Mouse (Mus musculus): ENCODE results near the gene Unc5a. TPM values are rescaled to one million over a fixed set of nuclear protein-coding genes. Genes with fewer than 3 reads are reported as not detected.

Gene Unc5a
- polyA plus RNA-seq (2015; fragmentation: Illumina TruSeq; extraction: RNeasy Lipid Tissue Mini Kit (QIAGEN cat#74804); ENCODE audit: low read depth, low replicate concordance) = 46.2 TPM

GRCm38 (mm10) chr13:54948531-54949493 lies at the start of gene Unc5a:
Unc5a (plus strand) TSS chr13:54949411.

DNA sequence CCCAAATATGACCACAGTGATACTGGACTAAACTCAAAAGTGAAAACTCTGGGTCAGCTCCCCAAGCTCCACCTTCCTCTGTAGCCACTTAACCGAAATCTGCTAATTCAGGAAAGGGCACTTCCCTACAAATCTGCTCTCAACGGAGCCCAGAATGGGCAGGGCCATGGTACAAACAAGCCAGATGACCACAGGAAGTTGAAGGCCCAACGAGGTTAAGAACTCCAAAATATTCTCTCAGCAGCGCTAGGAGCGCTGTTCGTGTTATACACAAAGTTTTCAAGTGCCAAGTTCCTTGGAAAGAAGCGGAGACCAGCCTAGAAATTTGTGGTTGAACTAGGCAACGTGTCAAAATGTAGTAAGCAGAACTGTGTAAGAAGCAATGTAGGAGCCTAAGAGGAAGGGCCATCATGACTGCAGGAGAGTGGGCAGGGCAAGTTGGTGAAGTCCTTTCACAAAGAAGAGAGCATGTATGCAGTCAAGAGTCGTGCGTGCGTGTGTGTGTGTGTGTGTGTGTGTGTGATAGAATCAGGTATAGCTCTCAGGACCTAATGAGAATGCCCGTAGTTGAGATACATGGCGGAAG lies 72.1 kb downstream of the Unc5a start, which contains the start of gene Hk3:
Hk3 (minus strand) TSS at position 192 of the 586 bp plus-strand sequence.

Other genes with a start within 250 kb of the Unc5a start
- gene Cdhr2, start 247.9 kb upstream of the Unc5a start, polyA plus RNA-seq (2015; fragmentation: Illumina TruSeq; extraction: RNeasy Lipid Tissue Mini Kit (QIAGEN cat#74804); ENCODE audit: low read depth, low replicate concordance) = 0.21 TPM
- 60.0 TPM for gene Gprin1, start 199.5 kb upstream of the Unc5a start, polyA plus RNA-seq (2015; fragmentation: Illumina TruSeq; extraction: RNeasy Lipid Tissue Mini Kit (QIAGEN cat#74804); ENCODE audit: low read depth, low replicate concordance)
- gene Sncb, start 182.8 kb upstream of the Unc5a start, polyA plus RNA-seq (2015; fragmentation: Illumina TruSeq; extraction: RNeasy Lipid Tissue Mini Kit (QIAGEN cat#74804); ENCODE audit: low read depth, low replicate concordance) = 548 TPM
- gene Eif4e1b, start 165.4 kb upstream of the Unc5a start, polyA plus RNA-seq (2015; fragmentation: Illumina TruSeq; extraction: RNeasy Lipid Tissue Mini Kit (QIAGEN cat#74804); ENCODE audit: low read depth, low replicate concordance) = not detected
- 73.2 TPM for gene Tspan17, start 160.0 kb upstream of the Unc5a start, polyA plus RNA-seq (2015; fragmentation: Illumina TruSeq; extraction: RNeasy Lipid Tissue Mini Kit (QIAGEN cat#74804); ENCODE audit: low read depth, low replicate concordance)
- gene Hk3, start 72.0 kb downstream of the Unc5a start, polyA plus RNA-seq (2015; fragmentation: Illumina TruSeq; extraction: RNeasy Lipid Tissue Mini Kit (QIAGEN cat#74804); ENCODE audit: low read depth, low replicate concordance) = 1.3 TPM
- 16.7 TPM for gene Uimc1, start 150.9 kb downstream of the Unc5a start, polyA plus RNA-seq (2015; fragmentation: Illumina TruSeq; extraction: RNeasy Lipid Tissue Mini Kit (QIAGEN cat#74804); ENCODE audit: low read depth, low replicate concordance)
- 33.8 TPM for gene Zfp346, start 155.9 kb downstream of the Unc5a start, polyA plus RNA-seq (2015; fragmentation: Illumina TruSeq; extraction: RNeasy Lipid Tissue Mini Kit (QIAGEN cat#74804); ENCODE audit: low read depth, low replicate concordance)
- gene Gm17617, start 184.1 kb downstream of the Unc5a start, polyA plus RNA-seq (2015; fragmentation: Illumina TruSeq; extraction: RNeasy Lipid Tissue Mini Kit (QIAGEN cat#74804); ENCODE audit: low read depth, low replicate concordance) = not detected
- 0.13 TPM for gene Fgfr4, start 203.2 kb downstream of the Unc5a start, polyA plus RNA-seq (2015; fragmentation: Illumina TruSeq; extraction: RNeasy Lipid Tissue Mini Kit (QIAGEN cat#74804); ENCODE audit: low read depth, low replicate concordance)

Measured in brain, adult 10 weeks (tissue).